Mouse (Mus musculus) midbrain, embryonic 14.5 days (tissue): Measurements from ENCODE around the gene Olfr481. TPM values are rescaled to one million over a fixed set of nuclear protein-coding genes. Genes with fewer than 3 reads are reported as not detected.

Source experiments
- ATAC-seq: fragments of 200-750 bp; cut with Nextera tagmentation; 2 replicates; pipeline ENCODE4 v1.8.0; 2017; ENCODE audit warnings: moderate number of reproducible peaks, moderate library complexity; ENCODE audit not compliant: low FRiP score, low TSS enrichment
- DNase-seq: peaks from one replicate; pipeline ENCODE4 v3.0.0-alpha.2; 2015
- H3K27ac ChIP-seq: fragments of 300-500 bp; sonication (generic); replicated peaks from 2 replicates; pipeline ENCODE4 v1.5.1; 2014; ENCODE audit warnings: mild to moderate bottlenecking, low read depth, low read length, moderate library complexity
- H3K27me3 ChIP-seq: fragments of 300-500 bp; sonication (generic); 2 replicates; pipeline ENCODE4 v1.6.1; 2014; ENCODE audit warnings: low read length, control low read depth, mixed read lengths; ENCODE audit not compliant: control insufficient read depth, insufficient read depth
- H3K36me3 ChIP-seq: fragments of 300-500 bp; sonication (generic); 2 replicates; pipeline ENCODE4 v1.6.1; 2014; ENCODE audit warnings: low read length, control low read depth; ENCODE audit not compliant: control insufficient read depth, insufficient read depth
- H3K4me1 ChIP-seq: fragments of 300-500 bp; sonication (generic); 2 replicates; pipeline ENCODE4 v1.6.1; 2014; ENCODE audit warnings: mild to moderate bottlenecking, antibody characterized with exemption, low read length, control low read depth; ENCODE audit not compliant: control insufficient read depth, insufficient read depth
- H3K4me2 ChIP-seq: fragments of 300-500 bp; sonication (generic); 2 replicates; pipeline ENCODE4 v1.6.1; 2014; ENCODE audit warnings: mild to moderate bottlenecking, low read length, moderate library complexity
- H3K4me3 ChIP-seq: fragments of 300-500 bp; sonication (generic); replicated peaks from 2 replicates; pipeline ENCODE4 v1.5.1; 2014; ENCODE audit warnings: low read depth, low read length
- H3K9ac ChIP-seq: fragments of 300-500 bp; sonication (generic); replicated peaks from 2 replicates; pipeline ENCODE4 v1.6.1; 2014; ENCODE audit warnings: mild to moderate bottlenecking, low read length, moderate library complexity
- H3K9me3 ChIP-seq: fragments of 300-500 bp; sonication (generic); 2 replicates; pipeline ENCODE4 v1.6.1; 2016; ENCODE audit warnings: low read length, control low read depth, mixed read lengths; ENCODE audit not compliant: control insufficient read depth
- WGBS: fragments of 180-500 bp; shearing (Covaris S2); extraction: QIAGEN DNeasy Blood & Tissue Kit; methylation state at CpG from one replicate; pipeline ENCODE4 v1.1.7; 2014; 5-methylcytosine and 5-hydroxymethylcytosine counted together
- polyA plus RNA-seq: library from polyadenylated mRNA; unstranded; fragments of >200 nt; fragmentation: Nextera tagmentation; extraction: Ambion mirVana; gene quantifications from 2 replicates; pipeline ENCODE4 v1.2.1, GENCODE M21; 2014

Olfr481 gene
- not detected in 2 replicates for polyA plus RNA-seq

DNA sequence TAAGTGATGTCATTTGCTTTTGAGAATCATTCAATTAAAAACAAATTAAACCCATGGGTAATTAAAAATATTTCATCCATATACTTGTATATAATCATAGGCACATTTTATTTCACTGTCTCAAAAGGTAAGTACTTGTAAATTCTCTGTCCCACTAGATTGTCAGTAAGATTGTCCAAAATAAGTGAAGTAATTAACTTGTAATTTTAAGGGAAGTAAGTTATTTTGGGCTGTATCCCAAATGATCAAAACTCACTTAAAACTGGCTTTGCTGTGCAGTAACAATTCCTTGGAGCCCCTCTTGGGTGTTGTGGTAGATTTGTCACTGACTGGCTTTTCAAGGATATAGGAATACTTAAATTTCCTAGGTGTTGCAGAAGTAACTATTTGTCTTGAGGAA is at the start of gene Olfr481:
TSS of gene Olfr481 (plus strand) at position 301 of the 400 bp plus-strand sequence.
- Histone ChIP-seq H3K4me2 (no peak within 1 kb of the TSS), H3K4me1 (no peaks in the 10 kb centered on the region), H3K27ac (no peak within 1 kb of the TSS), H3K4me3 (no peak within 1 kb of the TSS), H3K36me3 (no peaks in the 10 kb centered on the region), H3K9ac (no peak within 1 kb of the TSS), H3K9me3 (no peaks in the 10 kb centered on the region), H3K27me3 (no peaks in the 10 kb centered on the region)
- no peak for DNase-seq
- ATAC-seq, result no peak

DNA sequence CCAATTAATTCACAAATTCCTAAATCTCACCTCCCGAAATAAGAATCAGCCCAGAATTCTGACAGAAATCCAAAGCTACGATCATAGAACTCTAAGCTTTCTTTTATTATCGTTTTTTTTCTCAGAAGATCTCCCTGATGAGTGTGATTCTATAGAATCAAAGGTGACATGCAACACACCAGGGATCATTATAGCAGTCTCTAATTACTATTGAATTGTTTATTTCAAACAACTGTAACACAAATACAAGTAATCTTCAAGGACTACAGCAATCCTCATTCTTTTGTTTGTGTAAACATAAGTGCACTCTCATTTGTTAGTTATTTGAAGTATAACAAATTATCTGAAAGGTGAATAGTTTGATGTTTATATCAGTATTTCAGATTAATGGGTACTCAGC is 45.8 kb upstream of the Olfr481 start, which contains the start of gene Olfr478:
TSS of gene Olfr478 (minus strand) at position 101 of the 400 bp plus-strand sequence.
- no peaks in the 10 kb centered on the region for H3K27me3 ChIP-seq
- WGBS, result 80% methylated on average over 3 of the region's 3 CpGs
- H3K4me3 ChIP-seq, result no peak within 1 kb of the TSS
- no peaks in the 10 kb centered on the region for H3K9me3 ChIP-seq
- DNase-seq (no peak), ATAC-seq (no peak)
- no peaks in the 10 kb centered on the region for H3K36me3 ChIP-seq
- H3K4me1 ChIP-seq, result no peaks in the 10 kb centered on the region
- H3K4me2 ChIP-seq, result no peak within 1 kb of the TSS
- H3K9ac ChIP-seq, result no peak within 1 kb of the TSS
- H3K27ac ChIP-seq, result no peak within 1 kb of the TSS

DNA sequence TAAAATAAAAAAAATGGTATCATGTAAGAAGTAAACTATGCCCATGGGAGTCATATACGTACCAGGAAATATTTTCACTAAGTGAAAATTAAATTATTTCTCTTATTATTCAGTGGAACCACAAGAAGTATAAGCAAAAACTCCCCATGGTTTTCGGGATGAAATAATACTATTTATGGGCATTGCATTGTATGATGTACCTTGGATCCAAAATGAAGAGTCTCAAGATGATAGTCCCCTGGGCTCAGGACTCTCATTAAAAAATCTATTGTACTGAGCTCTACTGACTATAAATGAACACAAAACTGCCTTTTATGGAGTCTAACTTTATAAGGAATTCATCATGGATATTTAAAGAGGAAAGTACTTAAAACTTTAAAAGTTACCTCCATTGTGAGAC is 29.3 kb upstream of the Olfr481 start, which contains the start of gene Olfr479:
TSS of gene Olfr479 (plus strand) at position 301 of the 400 bp plus-strand sequence.
- no peaks in the 10 kb centered on the region for H3K36me3 ChIP-seq
- no peak within 1 kb of the TSS for H3K4me3 ChIP-seq
- 92% methylated on average over 2 of the region's 2 CpGs for WGBS
- ATAC-seq (no peak), DNase-seq (no peak)
- no peaks in the 10 kb centered on the region for H3K9me3 ChIP-seq
- H3K27ac ChIP-seq, result no peak within 1 kb of the TSS
- H3K4me2 ChIP-seq, result no peak within 1 kb of the TSS
- no peaks in the 10 kb centered on the region for H3K27me3 ChIP-seq
- H3K4me1 ChIP-seq, result no peaks in the 10 kb centered on the region
- no peak within 1 kb of the TSS for H3K9ac ChIP-seq

DNA sequence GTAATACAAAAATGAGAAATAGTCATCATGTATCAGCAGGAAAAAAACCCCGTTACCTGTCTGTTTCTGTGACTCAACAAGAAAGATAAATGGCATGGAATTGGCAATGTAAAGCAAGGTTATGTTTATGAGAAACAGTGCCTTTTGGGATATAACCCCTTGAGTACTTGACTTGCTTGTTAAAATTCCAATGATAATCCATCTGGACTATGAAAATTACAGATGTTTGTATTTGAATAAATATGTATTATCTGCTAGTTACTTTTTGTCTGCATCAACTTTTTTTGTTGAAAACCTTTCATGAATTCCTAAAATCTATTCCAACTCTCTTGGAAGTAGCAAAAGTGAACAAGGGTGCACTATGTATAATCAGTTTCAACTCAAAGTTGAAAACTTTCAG is 12.4 kb upstream of the Olfr481 start, which contains the start of gene Olfr480:
TSS of gene Olfr480 (minus strand) at position 101 of the 400 bp plus-strand sequence.
- DNase-seq (no peak), ATAC-seq (no peak)
- no peaks in the 10 kb centered on the region for H3K4me1 ChIP-seq
- H3K4me2 ChIP-seq, result no peak within 1 kb of the TSS
- H3K9me3 ChIP-seq, result no peaks in the 10 kb centered on the region
- H3K36me3 ChIP-seq, result no peaks in the 10 kb centered on the region
- H3K27me3 ChIP-seq, result no peaks in the 10 kb centered on the region
- H3K9ac ChIP-seq, result no peak within 1 kb of the TSS
- H3K4me3 ChIP-seq, result no peak within 1 kb of the TSS
- H3K27ac ChIP-seq, result no peak within 1 kb of the TSS
- whole genome bisulfite sequencing, result 89% methylated on average over 1 of the region's 1 CpGs

DNA sequence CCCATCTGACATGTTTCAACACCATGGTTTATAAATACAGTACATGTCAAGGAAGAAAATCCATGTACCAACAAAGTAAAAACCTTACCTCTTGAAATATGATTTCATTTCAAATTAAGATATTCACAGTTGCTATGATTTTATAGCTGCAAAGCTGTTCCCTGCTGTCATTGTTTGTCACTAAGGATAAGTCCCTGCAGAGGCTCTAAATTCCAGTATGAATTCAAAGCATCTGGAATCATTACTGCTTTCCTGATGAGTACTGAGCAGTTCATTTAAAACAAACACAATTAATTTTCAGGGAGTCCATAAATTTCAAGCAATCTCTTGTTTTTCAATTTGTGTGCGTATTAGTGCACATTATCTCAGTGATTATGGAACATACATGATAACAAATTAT is 17.8 kb downstream of the Olfr481 start, which contains the start of gene Olfr482:
TSS of gene Olfr482 (minus strand) at position 101 of the 400 bp plus-strand sequence.
- no peaks in the 10 kb centered on the region for H3K4me1 ChIP-seq
- no peak within 1 kb of the TSS for H3K4me3 ChIP-seq
- ATAC-seq, result no peak
- H3K9me3 ChIP-seq, result no peaks in the 10 kb centered on the region
- no peaks in the 10 kb centered on the region for H3K36me3 ChIP-seq
- 86% methylated on average over 1 of the region's 1 CpGs for WGBS
- H3K27me3 ChIP-seq, result no peaks in the 10 kb centered on the region
- no peak within 1 kb of the TSS for H3K4me2 ChIP-seq
- no peak within 1 kb of the TSS for H3K27ac ChIP-seq
- H3K9ac ChIP-seq, result no peak within 1 kb of the TSS
- DNase-seq, result no peak

DNA sequence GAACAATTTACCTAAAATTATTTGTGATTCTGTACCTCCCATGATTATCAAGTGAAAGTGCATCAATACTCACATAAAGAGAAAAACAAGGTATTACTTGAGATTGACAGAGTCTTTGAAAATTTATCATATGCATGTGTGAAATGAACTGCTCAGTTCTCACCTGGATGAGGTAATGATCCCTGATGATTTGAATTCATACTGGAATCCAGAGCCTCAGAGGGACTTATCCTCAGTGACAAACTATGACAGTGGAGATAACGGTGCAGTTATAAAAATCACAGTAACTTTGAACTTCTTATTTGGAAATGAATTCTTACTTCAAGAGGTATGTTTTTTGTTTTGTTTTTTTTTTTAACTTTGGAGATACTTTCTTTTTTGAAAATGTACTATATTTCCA is 20.9 kb downstream of the Olfr481 start, which contains the start of gene Olfr483:
TSS of gene Olfr483 (plus strand) at position 301 of the 400 bp plus-strand sequence.
- Histone ChIP-seq H3K27me3 (no peaks in the 10 kb centered on the region), H3K4me2 (no peak within 1 kb of the TSS), H3K27ac (no peak within 1 kb of the TSS), H3K9ac (no peak within 1 kb of the TSS), H3K4me1 (no peaks in the 10 kb centered on the region), H3K36me3 (no peaks in the 10 kb centered on the region), H3K9me3 (no peaks in the 10 kb centered on the region), H3K4me3 (no peak within 1 kb of the TSS)
- ATAC-seq, result no peak
- DNase-seq, result no peak
- WGBS, result 90% methylated on average over 1 of the region's 1 CpGs

DNA sequence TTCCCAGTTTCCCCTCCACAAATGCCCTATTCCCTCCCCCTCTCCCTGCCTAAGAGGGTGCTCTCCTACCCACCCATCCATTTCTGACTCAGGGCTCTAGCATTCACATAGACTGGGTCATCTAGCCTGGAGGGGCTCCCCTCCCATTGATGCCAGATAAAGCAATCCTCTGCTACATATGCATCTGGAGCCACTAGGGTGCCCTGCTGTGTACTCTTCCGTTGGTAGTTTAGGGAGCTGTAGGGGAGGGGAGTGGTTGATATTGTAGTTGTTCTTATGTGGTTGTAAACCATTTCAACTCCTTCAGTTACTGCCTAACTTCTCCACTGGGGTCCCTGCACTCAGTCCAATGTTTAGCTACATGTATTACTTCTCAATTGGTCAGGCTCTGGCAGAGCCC is 41.0 kb downstream of the Olfr481 start:
- WGBS, result 19% methylated on average over 1 of the region's 1 CpGs
- no peak overlapping the region for H3K4me3 ChIP-seq

DNA sequence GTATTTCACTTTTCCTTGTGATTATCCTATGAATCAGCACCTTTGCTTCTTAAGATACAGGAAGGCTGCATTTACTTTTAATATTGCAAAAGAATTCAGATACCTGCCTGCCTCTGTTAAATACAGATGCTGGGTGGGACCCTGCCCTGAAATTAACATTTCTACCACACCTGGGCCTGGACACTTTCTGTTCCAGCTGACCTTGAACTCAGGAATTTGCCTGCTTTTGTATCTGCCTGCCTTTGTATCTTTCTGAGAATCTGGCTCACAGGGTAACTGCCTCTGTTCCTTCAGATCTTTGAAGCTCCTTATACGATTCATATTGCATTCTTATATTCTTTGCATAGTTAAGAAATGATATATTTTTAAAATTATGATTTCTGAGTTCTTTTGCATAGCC is 41.8 kb downstream of the Olfr481 start:
- 69% methylated on average over 1 of the region's 1 CpGs for WGBS
- H3K4me2 ChIP-seq, result no peak overlapping the region
- no peaks in the 10 kb centered on the region for H3K27me3 ChIP-seq
- H3K36me3 ChIP-seq, result no peaks in the 10 kb centered on the region
- no peak for ATAC-seq
- H3K9ac ChIP-seq, result no peak overlapping the region
- no peak overlapping the region for H3K4me3 ChIP-seq
- no peak for DNase-seq
- H3K4me1 ChIP-seq, result no peaks in the 10 kb centered on the region
- no peak overlapping the region for H3K27ac ChIP-seq
- H3K9me3 ChIP-seq, result no peaks in the 10 kb centered on the region

More for the DNA sequence above, 41.0 kb downstream of the Olfr481 start:
- H3K9ac ChIP-seq, result no peak overlapping the region
- DNase-seq (no peak), ATAC-seq (no peak)
- H3K27me3 ChIP-seq, result no peaks in the 10 kb centered on the region
- no peak overlapping the region for H3K4me2 ChIP-seq
- no peaks in the 10 kb centered on the region for H3K36me3 ChIP-seq
- H3K4me1 ChIP-seq, result no peaks in the 10 kb centered on the region
- no peak overlapping the region for H3K27ac ChIP-seq
- H3K9me3 ChIP-seq, result no peaks in the 10 kb centered on the region

DNA sequence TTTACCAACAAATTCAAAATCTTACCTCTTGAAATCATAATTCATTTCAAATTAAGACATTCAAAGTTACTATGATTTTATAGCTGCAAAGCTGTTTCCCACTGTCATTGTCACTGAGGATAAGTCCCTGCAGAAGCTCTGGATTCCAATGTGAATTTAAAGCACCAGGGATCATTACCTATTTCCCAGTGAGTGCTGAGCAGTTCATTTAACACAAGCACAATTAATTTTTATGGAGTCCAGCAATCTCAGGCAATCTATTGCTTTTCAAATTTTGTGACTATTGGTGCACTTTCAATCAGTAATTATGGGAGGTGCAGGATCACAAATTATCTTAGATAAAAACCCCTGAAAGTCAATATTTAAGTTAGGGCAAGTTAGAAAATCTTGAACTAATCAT is 47.7 kb downstream of the Olfr481 start, which contains the start of gene Olfr484:
TSS of gene Olfr484 (minus strand) at position 101 of the 400 bp plus-strand sequence.
- Histone ChIP-seq H3K9ac (no peak within 1 kb of the TSS), H3K4me2 (no peak within 1 kb of the TSS), H3K36me3 (no peaks in the 10 kb centered on the region), H3K4me3 (no peak within 1 kb of the TSS), H3K27me3 (no peaks in the 10 kb centered on the region), H3K27ac (no peak within 1 kb of the TSS), H3K4me1 (no peaks in the 10 kb centered on the region), H3K9me3 (no peaks in the 10 kb centered on the region)
- DNase-seq (no peak), ATAC-seq (no peak)
